Mouse (Mus musculus) limb, embryonic 10.5 days (tissue): ENCODE measurements around the gene 1110059E24Rik. TPM values are rescaled to one million over a fixed set of nuclear protein-coding genes. Genes with fewer than 3 reads are reported as not detected.
"Not testable (repeated sequence)": the region's sequence is repeated elsewhere in the genome, so short reads cannot be mapped to it uniquely, and the experiment has no call there.

Experiments
- DNase-seq: peaks from one replicate; pipeline ENCODE4 v3.0.0-alpha.2; 2017; ENCODE audit warnings: low spot score
- H3K27ac ChIP-seq: fragments of 300-500 bp; sonication (generic); 2 replicates; pipeline ENCODE4 v1.5.1; 2016; ENCODE audit warnings: mild to moderate bottlenecking
- H3K27me3 ChIP-seq: fragments of 300-500 bp; sonication (generic); 2 replicates; pipeline ENCODE4 v1.6.1; 2016; ENCODE audit warnings: low read depth, mild to moderate bottlenecking; ENCODE audit not compliant: poor library complexity, severe bottlenecking
- H3K36me3 ChIP-seq: fragments of 300-500 bp; sonication (generic); 2 replicates; pipeline ENCODE4 v1.6.1; 2016; ENCODE audit warnings: mild to moderate bottlenecking, moderate library complexity
- H3K4me1 ChIP-seq: fragments of 300-500 bp; sonication (generic); 2 replicates; pipeline ENCODE4 v1.6.1; 2016
- H3K4me3 ChIP-seq: fragments of 300-500 bp; sonication (generic); 2 replicates; pipeline ENCODE4 v1.5.1; 2016; ENCODE audit warnings: mild to moderate bottlenecking, moderate library complexity
- H3K9me3 ChIP-seq: fragments of 300-500 bp; sonication (generic); replicated peaks from 2 replicates; pipeline ENCODE4 v1.6.1; 2016; ENCODE audit warnings: mild to moderate bottlenecking
- WGBS: fragments of 180-500 bp; shearing (Covaris S2); methylation state at CpG from one replicate; pipeline ENCODE4 v1.1.7; 2016; 5-methylcytosine and 5-hydroxymethylcytosine counted together
- polyA plus RNA-seq: library from polyadenylated mRNA; unstranded; fragments of >200 nt; fragmentation: Nextera tagmentation; extraction: Ambion mirVana; gene quantifications from 2 replicates; pipeline ENCODE4 v1.2.1, GENCODE M21; 2016

Gene 1110059E24Rik
- polyA plus RNA-seq, 1 experiment from 2014 or later: 76.9 TPM

DNA sequence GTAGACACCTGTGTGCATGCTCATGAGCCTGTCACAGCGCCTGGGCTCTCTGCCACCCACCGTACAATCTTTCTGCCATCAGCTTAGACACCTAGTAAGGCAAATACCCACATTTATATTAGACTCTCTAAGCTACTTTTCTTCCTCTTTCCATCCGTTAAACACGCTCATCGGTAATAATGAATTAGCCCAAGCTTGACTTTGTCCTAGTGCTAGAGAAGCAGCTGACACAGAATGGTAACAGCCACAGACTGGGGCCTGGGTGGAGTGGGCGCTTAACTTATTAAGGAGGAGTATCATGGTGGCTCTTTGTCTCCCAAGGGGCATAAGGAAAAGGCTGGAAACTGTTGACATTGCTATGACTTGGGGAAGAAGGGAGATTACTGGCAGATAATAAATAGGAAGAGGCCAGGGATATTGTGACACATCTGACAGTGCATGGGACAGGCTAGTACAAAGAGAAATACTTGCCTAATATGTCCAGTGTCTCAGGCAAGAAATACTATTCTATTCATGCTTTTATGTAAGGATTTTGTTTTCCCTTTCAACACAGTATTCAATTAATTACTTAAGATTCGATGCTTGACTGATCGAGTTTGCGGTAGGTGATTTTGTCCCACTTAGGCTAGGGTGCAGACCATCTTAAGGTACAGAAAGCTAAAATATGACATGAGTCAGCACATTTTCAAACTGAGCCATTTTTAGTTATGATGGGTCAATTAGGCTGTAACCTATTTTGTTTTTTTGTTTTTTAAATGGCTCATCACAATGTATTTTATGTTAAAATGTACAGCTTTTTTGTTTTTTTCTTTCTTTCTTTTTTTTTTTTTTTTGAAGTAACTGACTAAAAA is 40.8 kb downstream of the 1110059E24Rik start:
- H3K27me3 ChIP-seq: no peaks in the 10 kb centered on the region
- DNase-seq: no peak
- H3K36me3 ChIP-seq: no peaks in the 10 kb centered on the region
- no peak overlapping the region for H3K4me3 ChIP-seq
- 93% methylated on average over 9 of the region's 9 CpGs for WGBS
- no peak overlapping the region for H3K27ac ChIP-seq
- H3K4me1 ChIP-seq: no peaks in the 10 kb centered on the region
- no peaks in the 10 kb centered on the region for H3K9me3 ChIP-seq

DNA sequence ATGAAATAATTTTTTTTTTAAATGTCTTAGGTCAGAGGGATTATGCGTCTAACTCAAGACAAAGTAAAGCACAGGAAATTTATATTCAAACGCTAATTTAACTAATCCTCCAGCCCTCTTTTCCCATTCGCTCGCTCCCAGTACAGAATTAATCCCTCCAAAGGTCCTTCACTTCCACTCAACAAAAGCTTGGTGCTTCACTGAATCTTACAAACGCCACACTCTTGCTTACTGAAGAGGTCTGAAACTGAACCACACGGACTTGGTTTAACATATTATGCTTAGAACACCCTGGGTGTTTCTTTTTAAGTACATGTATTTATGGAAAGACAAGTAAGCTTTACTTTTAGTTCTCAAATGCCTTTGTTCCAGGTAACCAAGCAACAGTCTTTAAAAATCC is 41.5 kb downstream of the 1110059E24Rik start:
- no peaks in the 10 kb centered on the region for H3K4me1 ChIP-seq
- H3K4me3 ChIP-seq: no peak overlapping the region
- no peak overlapping the region for H3K27ac ChIP-seq
- H3K9me3 ChIP-seq: no peaks in the 10 kb centered on the region
- H3K36me3 ChIP-seq: no peaks in the 10 kb centered on the region
- DNase-seq: no peak
- WGBS: 71% methylated on average over 6 of the region's 6 CpGs
- H3K27me3 ChIP-seq: no peaks in the 10 kb centered on the region

DNA sequence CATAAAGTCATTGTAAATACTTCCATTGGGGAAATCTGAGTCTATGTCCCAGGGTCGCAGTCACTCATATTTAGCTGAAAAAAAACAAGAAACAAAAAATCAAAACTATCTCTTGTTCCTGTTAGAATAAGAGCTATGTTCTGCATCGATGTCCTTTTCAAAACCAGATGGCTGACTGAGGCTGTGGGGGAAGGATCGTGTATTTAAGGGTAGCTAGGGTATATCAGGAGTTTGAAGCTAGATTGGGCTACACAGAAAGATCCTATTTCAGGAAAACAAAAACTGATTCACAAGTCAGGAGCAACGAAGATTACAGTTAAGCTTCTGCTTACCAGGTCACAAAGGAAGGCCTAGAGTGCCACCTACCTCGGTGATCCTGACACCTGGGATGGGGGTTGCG is 42.5 kb downstream of the 1110059E24Rik start:
- Histone ChIP-seq H3K9me3 (no peaks in the 10 kb centered on the region), H3K27ac (no peak overlapping the region)

DNA sequence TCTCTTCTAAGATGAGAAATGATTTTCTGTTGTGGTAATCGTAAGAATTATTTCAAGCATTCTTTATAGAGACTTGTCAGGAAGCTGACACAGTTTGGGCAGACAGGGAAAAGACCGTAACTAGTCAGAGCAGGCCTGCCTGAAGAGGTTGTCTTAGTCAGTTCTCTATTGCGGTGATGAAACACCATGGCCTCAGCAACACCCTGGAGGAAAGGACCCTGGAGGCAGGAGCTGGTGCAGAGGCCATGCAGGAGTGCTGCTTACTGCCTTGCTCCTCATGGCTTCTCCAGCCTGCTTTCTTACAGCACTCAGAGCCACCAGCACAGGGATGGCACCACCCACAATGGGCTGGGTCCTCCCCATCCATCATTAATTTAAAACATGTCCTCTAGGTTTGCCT is 47.5 kb downstream of the 1110059E24Rik start:
- 91% methylated on average over 3 of the region's 3 CpGs for WGBS
- no peak overlapping the region for H3K27ac ChIP-seq
- 0 out of 2 replicates have a peak, but pooled peaks cover 3% of the 10 kb centered on the region for H3K36me3 ChIP-seq

More for the DNA sequence above, 42.5 kb downstream of the 1110059E24Rik start:
- Histone ChIP-seq H3K36me3 (no peaks in the 10 kb centered on the region), H3K4me1 (no peaks in the 10 kb centered on the region), H3K4me3 (no peak overlapping the region), H3K27me3 (no peaks in the 10 kb centered on the region)
- no peak for DNase-seq
- WGBS: 86% methylated on average over 6 of the region's 6 CpGs

DNA sequence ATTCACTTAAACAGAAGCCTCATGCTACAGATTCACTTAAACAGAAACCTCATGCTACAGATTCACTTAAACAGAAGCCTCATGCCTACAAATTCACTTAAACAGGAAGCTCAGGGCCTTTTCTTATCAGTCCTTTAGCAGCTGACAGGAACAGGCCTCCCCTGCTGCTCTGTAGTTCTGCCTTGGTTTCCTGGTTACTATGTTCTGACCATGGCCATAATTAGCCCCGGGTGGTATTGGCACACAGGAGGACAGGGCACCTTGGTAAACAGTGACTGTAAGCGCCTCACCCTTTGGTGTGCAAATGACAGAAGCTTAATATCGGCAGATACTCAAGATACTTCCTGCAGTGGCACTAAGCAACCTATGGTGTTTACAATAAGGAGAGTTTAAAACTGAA is 48.9 kb downstream of the 1110059E24Rik start:
- Histone ChIP-seq H3K27ac (no peak overlapping the region), H3K9me3 (no peaks in the 10 kb centered on the region), H3K4me1 (no peaks in the 10 kb centered on the region), H3K4me3 (no peak overlapping the region), H3K27me3 (no peaks in the 10 kb centered on the region), H3K36me3 (0 out of 2 replicates have a peak, but pooled peaks cover 3% of the 10 kb centered on the region)
- DNase-seq: no peak
- 81% methylated on average over 3 of the region's 3 CpGs for WGBS

More for the DNA sequence above, 47.5 kb downstream of the 1110059E24Rik start:
- no peak for DNase-seq
- H3K4me1 ChIP-seq: no peaks in the 10 kb centered on the region
- H3K27me3 ChIP-seq: no peaks in the 10 kb centered on the region
- H3K4me3 ChIP-seq: no peak overlapping the region
- no peaks in the 10 kb centered on the region for H3K9me3 ChIP-seq

DNA sequence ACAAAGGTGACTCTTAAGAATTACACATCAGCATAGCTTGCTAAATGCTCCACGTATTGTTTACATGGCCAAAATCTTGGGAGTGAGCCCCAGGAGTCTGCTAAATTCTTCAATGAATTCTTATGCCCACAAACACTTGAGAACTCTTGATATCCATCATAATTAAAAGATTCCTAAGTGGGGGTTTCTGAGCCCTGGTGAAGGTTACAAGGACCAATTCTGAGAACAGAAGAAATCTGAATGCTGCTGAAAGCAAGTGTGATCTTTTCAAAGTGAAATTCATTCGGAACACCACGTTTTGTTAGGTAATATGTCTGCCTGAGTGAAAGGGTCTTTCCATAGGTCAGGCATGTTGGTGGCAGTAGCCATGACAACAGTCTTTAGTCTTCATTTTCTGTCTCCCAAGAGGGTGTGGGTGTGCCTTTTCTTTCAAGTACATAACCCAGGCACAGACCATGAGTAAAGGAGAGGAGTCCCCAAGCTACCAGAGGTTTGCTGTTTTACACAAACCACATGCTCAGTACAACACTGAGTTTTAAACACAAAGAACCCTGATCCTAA is 51.2 kb downstream of the 1110059E24Rik start:
- 70% methylated on average over 3 of the region's 3 CpGs for WGBS
- Histone ChIP-seq H3K4me1 (no peaks in the 10 kb centered on the region), H3K9me3 (no peaks in the 10 kb centered on the region), H3K4me3 (no peak overlapping the region), H3K27me3 (no peaks in the 10 kb centered on the region), H3K36me3 (peaks cover 19% of the 10 kb centered on the region), H3K27ac (no peak overlapping the region)
- DNase-seq: no peak

DNA sequence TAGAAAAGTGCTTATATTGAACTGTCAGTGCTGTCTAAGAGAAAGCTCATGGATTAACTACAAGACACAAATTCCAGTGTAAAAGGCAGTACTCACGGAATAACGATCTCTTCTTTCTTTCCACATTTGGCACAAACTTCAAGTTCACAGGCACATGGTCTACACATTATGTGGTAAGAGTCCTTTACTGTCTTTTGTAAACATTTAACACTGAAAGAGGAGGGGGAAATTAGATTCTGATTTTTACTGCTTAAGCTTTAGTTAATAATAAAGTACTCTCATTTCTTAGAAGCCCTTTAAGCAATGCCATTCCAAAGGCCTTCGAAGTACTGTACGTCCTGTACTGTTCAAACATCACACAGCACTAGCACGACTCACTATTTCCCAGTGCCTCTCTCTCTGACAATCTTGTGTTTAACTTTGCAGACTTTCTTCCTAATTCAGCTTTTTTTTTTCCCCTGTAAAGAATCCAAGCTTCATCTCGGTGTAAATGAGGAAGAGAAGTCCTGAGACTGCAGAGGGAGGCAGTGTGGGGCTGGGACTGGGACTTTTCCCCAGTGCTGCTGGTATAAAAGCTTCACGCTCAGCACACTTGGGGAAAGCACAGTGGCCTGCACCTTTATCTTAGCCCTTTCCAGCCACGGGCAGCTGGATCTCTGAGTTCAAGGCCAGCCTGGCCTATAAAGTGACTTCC is 54.0 kb downstream of the 1110059E24Rik start:
- Histone ChIP-seq H3K27ac (no peak overlapping the region), H3K9me3 (no peaks in the 10 kb centered on the region), H3K4me3 (no peak overlapping the region), H3K4me1 (no peaks in the 10 kb centered on the region), H3K27me3 (no peaks in the 10 kb centered on the region), H3K36me3 (peaks cover 36% of the 10 kb centered on the region)
- WGBS: 87% methylated on average over 8 of the region's 8 CpGs
- no peak for DNase-seq

DNA sequence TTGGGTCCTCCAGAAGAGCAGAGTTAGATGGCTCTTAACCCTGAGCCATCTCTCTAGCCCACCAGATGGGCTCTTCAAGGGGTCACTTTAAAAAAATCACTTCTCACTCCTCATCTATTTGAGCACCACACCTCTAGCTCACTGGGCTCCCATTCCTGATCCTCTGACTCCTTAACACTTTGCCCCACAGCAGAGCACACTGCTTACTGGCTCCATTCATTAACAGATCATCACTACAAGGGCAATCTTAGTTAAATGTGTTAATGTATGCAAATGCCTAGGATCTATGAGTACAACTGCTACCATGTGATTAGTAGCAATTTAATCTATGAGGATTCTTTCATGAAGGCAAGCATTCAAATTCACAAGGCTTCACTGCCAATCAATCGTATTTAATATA is 58.1 kb downstream of the 1110059E24Rik start:
- no peak overlapping the region for H3K4me3 ChIP-seq
- H3K4me1 ChIP-seq: no peaks in the 10 kb centered on the region
- H3K27me3 ChIP-seq: no peaks in the 10 kb centered on the region
- peaks cover 36% of the 10 kb centered on the region for H3K36me3 ChIP-seq
- DNase-seq: no peak
- H3K27ac ChIP-seq: no peak overlapping the region
- no peaks in the 10 kb centered on the region for H3K9me3 ChIP-seq
- 93% methylated on average over 1 of the region's 1 CpGs for WGBS

DNA sequence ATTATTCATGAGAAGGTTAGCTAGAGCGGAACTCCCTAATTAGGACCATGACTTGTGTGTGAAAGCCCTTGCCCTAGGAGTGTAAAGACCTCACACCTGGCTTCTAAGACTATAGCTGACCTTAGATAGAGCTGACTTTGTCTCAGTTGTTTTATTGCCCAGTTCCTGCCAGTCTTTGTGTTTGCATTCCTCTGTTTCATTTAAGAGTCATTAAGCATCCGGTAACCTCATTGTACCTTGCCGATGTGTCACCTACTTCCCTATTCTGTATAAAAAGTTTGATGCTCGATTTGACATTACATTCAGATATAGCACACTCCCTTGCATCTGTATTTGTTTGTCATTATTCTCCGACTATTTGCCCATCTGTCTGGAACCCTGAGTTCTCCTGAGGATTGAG is 60.6 kb downstream of the 1110059E24Rik start:
- H3K36me3 ChIP-seq: peaks cover 26% of the 10 kb centered on the region
- WGBS: 92% methylated on average over 5 of the region's 5 CpGs

DNA sequence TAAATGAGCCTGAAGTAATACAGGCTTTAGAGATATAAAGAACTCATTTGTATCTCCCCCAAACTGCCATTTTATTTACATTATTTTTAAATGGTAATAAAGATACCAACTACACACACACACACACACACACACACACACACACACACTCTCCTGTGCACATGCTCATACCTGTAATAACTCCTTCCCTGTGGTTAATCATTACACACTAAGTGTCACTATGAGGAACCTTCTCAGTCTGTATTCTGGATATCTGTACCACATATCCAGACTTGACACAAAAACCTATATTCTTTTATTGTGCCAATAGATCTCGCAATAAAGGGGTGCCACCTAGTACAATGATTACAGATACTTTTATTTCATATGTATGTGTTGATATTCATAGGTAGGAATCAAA is 62.9 kb downstream of the 1110059E24Rik start:
- Histone ChIP-seq H3K9me3 (no peaks in the 10 kb centered on the region), H3K4me3 (no peak overlapping the region), H3K4me1 (no peaks in the 10 kb centered on the region), H3K36me3 (peaks cover 3% of the 10 kb centered on the region; the same call in 1 of the 2 replicates), H3K27ac (no peak overlapping the region), H3K27me3 (no peaks in the 10 kb centered on the region)
- DNase-seq: no peak
- WGBS: 98% methylated on average over 1 of the region's 1 CpGs

More for the DNA sequence above, 60.6 kb downstream of the 1110059E24Rik start:
- not testable (repeated sequence) for H3K4me3 ChIP-seq, H3K9me3 ChIP-seq, H3K27me3 ChIP-seq, H3K4me1 ChIP-seq, DNase-seq, H3K27ac ChIP-seq

DNA sequence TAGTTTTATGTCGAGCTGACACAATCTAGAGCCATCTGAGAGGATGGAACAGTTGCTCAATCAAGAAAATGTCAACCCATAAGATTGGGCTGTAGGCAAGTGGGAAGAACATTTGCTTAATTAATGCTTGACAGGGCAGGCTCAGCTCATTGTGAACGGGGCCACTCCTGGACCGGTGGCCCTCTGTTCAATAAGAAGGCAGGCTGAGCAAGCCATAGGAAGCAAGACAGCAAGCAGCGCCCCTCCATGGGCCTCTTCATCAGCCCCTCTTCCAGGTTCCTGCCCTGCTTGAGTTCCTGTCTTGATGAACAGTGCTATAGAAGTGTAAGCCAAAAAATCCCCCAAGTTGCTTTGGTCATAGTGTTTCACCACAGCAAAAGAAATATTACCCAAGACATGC is 65.2 kb downstream of the 1110059E24Rik start:
- WGBS: 70% methylated on average over 4 of the region's 4 CpGs
- H3K4me1 ChIP-seq: no peaks in the 10 kb centered on the region

DNA sequence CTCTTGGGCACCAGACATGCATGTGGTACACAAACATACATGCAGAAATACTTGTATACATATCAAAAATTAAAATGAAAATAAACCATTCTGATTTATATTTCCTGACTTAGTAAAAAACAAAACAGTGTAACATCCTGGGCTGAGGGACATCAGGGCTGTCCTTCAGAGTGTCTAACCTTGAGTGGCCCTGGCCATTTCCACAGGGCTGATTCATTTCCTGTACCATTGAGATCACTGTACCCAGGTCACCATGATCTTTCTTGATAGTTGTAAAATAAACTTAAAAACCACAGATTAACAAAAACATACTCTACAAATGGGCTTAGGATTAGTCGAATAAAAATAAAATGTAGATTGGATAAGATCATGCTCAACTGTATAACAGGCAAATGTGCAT is 66.2 kb downstream of the 1110059E24Rik start:
- Histone ChIP-seq H3K4me1 (no peaks in the 10 kb centered on the region), H3K4me3 (no peak overlapping the region), H3K27ac (no peak overlapping the region), H3K27me3 (no peaks in the 10 kb centered on the region), H3K9me3 (no peaks in the 10 kb centered on the region), H3K36me3 (no peaks in the 10 kb centered on the region)
- WGBS: 91% methylated on average over 1 of the region's 1 CpGs
- DNase-seq: no peak

More for the DNA sequence above, 65.2 kb downstream of the 1110059E24Rik start:
- no peaks in the 10 kb centered on the region for H3K27me3 ChIP-seq
- DNase-seq: no peak
- H3K36me3 ChIP-seq: no peaks in the 10 kb centered on the region
- H3K9me3 ChIP-seq: no peaks in the 10 kb centered on the region
- no peak overlapping the region for H3K27ac ChIP-seq
- H3K4me3 ChIP-seq: no peak overlapping the region

DNA sequence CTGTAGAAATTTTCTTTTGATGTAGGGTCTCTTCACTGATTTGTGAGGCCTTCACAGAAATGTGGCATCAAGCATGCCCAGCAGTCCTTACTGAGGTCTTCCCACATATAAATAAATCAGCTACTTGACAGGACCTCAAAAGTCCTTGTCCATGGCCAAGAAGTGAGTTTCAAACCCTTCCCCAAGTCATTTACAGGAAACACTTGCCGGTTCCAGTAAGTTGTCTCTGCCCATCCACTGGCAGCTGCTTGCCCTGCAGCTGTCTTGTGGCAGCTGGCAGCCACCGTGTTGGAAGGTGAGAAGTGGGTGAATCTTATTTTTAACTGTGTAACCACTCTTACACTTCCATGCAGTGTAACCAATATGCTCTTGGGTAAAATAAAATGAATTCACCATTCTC is 66.9 kb downstream of the 1110059E24Rik start:
- Histone ChIP-seq H3K27me3 (no peaks in the 10 kb centered on the region), H3K9me3 (no peaks in the 10 kb centered on the region), H3K4me3 (no peak overlapping the region), H3K36me3 (no peaks in the 10 kb centered on the region), H3K27ac (no peak overlapping the region), H3K4me1 (no peaks in the 10 kb centered on the region)
- DNase-seq: no peak
- 86% methylated on average over 2 of the region's 2 CpGs for WGBS
